Mouse (Mus musculus) 3T3-L1 (cell line): Measurements from ENCODE around the gene St6gal1.
"Not testable (repeated sequence)": the region's sequence is repeated elsewhere in the genome, so short reads cannot be mapped to it uniquely, and the experiment has no call there.

Experiments
- DNase-seq: peaks from one replicate; pipeline ENCODE4 v3.0.0-alpha.2; 2015; ENCODE audit warnings: low read depth, low spot score

St6gal1 gene

GRCm38 (mm10) chr16:23224671-23225068 lies at the start of gene St6gal1:
Gene St6gal1 (plus strand): TSS chr16:23224740.
- DNase-seq, result peak; percentile 86

DNA sequence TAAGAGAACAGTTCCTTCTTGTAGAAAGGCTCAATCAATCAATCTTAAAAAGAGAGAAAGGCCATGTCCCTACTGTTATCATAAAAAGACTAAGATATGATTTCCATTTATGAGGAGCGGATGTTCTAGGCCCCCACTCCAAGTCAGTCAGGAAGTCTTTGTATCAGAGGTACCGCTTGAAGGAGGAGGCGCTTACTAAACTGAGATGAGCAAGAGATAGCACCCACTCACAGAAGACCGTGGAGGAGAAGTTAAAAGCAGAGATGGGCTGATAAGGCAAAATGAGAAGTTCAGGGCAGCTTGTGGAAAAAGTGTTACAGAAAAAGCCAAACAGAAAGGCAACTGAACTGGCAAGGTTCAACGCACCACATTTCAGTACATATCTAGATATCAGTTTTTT lies 49.7 kb upstream of the St6gal1 start:
- DNase-seq, result no peak

DNA sequence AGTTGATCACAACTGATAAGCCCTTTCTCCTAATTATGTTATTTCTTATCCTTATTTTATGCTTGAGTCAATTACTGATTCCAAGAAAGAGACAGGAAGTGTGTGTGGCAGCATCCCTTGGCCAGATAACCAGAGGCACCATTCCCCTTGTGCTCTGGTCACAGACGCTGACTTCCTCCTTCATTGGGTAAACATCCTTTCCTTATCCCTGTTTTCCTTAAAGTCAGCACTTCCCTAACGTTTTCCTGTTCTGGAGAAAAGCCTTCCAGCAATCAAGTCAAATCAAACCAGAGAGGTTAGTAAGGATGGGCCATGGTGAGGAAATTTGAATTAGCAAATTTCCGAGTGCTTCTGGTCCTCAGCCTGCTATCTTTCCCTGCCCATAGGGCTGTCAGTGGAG lies 48.6 kb upstream of the St6gal1 start:
- DNase-seq, result no peak

- no peak for DNase-seq
Observed at GRCm38 (mm10) chr16:23177856-23178255, 46.7 kb upstream of the St6gal1 start.

GRCm38 (mm10) chr16:23178796-23179195 lies 45.7 kb upstream of the St6gal1 start:
- DNase-seq, result no peak

DNA sequence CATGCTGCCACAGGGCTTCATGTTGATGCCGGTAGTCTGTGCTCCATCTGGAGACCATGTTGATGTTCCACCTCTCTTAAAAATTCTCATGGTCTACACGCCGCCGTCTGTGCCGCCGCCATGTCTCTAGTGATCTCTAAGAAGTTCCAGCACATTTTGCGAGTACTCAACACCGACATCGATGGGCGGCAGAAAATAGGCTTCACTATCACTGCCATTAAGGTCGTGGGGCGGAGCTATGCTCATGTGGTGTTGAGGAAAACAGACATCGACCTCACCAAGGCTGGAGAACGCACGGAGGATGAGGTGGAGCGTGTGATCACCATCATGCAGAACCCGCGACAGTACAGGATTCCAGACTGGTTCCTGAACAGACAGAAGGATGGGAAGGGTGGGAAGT lies 45.1 kb upstream of the St6gal1 start:
- DNase-seq, result not testable (repeated sequence)

- DNase-seq, result no peak
Observed at GRCm38 (mm10) chr16:23181054-23181453, 43.5 kb upstream of the St6gal1 start.

DNA sequence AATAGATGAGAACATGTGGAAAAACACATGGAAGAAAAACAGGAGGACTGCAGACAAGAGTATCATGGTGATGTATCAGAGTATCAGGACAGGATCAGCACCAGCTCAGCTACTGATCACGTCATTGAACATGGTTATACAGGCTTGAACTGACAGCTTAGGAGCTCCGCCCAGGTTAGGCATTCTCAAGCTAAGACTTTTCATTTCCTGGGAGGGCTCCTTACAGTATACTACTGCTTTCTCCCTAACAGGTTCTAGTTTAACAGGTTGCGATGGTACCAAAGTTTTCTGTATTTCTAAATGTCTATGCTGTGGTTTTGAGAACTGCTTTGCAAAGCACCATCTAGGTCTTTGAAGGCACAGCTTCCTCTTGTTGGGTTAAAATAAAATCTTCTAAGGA lies 43.1 kb upstream of the St6gal1 start:
- DNase-seq, result no peak

DNA sequence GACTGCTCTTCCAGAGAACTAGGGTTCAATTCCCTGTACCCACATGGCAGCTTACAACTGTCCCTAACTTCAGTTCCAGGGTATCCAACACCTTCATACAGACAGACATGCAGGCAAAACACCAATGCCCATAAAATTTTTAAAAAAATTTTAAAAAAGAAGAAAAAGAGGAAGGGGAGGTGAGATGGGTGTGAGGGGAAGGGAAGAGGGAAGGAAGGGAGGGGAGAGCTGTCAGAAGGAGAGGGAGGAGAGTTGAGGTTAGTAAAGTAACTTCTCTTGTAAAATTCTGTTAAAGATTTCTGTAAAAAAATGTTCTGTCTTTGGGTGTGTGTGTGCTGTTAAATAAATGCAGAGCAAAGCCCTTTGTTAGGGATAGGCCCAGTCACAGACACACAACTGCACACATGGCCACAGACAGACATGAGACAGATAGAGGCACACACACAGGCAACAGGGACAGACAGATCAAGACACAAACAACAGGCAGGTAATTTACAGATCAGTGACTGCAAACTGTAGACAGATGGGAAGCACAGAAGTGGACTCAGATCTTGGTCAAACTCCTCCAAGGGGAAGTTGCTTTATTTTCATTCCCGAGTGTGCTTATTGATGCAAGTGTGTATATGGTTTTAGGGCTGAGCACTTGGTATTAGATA lies 42.5 kb upstream of the St6gal1 start:
- DNase-seq, result no peak

DNA sequence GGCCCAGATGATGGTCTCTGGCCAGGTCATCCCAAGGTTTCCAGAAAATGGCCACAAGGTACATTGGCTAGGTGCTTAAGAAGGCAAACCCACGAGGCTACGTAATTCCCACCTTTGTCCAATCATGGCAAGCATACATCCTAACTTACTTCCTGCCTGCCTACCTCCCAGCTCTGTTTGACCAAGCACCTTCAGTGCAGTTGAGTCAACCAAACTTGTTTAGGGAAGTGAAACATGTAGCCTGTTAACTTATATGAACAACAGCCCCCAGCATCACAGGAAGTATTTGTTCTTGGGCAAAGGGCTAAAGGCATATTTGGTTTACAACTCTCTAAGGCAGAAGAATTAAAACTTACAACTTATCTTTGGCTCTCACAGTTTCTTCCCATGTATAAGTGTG lies 38.7 kb upstream of the St6gal1 start:
- DNase-seq, result no peak

- DNase-seq, result no peak
Observed at GRCm38 (mm10) chr16:23186418-23186817, 38.1 kb upstream of the St6gal1 start.

DNA sequence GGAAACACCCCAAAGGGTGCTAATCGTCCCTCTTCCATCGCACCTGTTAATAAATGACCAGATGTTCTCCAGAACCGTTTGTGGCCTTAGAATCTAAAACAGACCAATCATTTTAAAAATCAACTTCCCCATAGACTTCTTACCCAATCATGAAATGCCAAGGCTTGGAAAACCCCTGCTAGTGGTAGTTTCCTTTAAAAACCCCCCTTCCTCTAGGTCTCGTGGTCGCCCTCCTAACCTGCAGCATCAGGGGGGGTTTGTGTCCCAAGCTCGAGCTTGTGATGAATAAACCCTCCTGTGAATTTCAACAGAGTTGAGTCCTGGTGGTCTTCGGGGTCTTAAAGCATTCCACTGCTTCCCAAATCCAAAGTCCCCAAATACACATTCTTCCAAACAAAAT lies 36.6 kb upstream of the St6gal1 start:
- no peak for DNase-seq

DNA sequence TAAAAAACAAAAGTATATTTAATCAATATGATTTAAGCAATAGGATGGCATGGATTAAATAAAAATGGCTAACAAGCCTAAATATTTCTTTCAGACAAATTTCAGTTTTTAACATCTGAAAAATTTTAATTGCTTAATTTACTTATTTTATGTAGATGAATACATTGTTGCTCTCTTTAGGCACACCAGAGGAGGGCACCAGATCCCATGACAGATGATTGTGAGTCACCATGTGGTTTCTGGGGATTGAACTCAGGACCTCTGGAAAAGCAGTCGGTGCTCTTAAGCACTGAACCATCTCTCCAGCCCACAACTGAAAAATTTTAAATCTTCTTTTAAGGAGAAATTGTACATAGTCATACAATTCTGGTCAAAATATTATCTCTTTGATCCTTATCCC lies 34.9 kb upstream of the St6gal1 start:
- DNase-seq, result peak; percentile 61

- DNase-seq, result no peak
Observed at GRCm38 (mm10) chr16:23191560-23192242, 32.8 kb upstream of the St6gal1 start.

- no peak for DNase-seq
Observed at GRCm38 (mm10) chr16:23195618-23196017, 28.9 kb upstream of the St6gal1 start.

DNA sequence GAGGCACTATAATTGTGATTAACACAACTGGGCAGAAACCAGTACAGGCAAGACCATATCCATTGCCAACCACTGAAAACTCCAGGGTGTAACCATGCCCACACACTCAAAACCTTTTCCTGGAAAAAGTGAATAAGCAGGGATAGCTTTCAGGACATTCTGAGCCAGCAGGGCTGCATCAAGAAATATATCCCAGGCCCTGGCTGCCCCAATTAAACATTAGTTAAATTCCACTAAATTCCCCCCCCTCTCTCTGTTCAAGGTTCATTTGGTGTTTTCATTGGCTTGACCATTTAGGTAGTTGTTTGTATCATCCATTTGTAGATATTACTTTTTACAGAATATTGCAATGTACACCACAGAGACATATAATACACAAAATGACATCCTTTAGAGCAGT lies 28.2 kb upstream of the St6gal1 start:
- DNase-seq, result no peak

DNA sequence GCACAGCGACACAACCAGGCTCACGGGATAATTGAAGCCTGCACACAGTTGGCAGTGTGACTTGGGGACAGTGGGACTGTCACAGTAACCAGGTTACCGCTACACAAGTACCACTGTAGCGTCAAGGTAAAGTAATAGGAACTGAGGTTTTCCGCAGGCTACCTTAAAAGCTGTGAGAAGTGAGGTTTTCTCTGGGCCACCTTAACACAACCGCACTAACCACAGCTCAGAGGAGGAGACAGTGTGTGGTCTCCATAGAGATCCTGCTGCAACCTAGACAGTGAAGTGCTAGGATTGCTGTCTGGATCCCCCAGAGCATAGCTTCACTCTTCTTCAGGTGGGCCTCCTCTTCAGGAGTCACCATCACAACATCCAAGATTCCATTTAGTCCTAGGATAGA lies 27.7 kb upstream of the St6gal1 start:
- DNase-seq, result no peak

DNA sequence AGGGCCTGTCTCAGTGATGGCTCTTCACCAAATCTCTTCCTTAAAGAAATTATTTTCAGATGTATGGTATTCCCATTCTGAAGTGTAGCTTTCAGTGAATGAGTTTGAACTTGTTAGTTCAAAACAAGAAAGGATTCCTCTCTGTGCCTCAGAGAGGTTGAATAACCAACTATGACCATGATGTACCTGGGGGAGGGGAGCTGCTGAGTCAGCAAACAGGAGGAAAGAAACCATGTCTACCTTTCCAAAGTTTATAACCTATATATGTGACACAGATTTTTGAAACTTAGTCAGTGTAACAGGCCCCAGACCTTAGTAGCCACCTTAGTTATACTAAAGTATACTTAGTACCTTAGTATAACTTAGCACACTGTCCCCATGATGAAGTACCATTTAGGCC lies 23.0 kb upstream of the St6gal1 start:
- DNase-seq, result no peak

DNA sequence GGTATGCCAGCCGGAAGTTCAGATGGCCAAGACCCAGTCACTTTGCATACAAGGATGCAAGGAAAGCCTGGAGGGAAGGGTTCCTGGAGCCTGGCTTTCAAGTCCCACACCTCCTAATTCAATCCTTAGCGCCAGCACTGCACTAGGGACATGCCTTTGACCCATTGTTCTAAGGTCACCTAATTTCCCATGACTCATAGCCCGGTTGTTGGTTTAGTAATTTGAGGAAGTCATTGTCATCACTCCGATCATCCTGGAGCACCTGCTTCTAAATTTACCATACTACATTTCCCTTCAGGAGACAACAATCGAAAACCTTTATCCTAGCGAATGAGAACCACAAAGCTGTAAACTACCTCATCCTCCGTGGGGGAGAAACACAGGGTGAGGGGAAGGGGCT lies 10.2 kb upstream of the St6gal1 start:
- no peak for DNase-seq

- DNase-seq, result no peak
Observed at GRCm38 (mm10) chr16:23215241-23215900, 9.2 kb upstream of the St6gal1 start.

DNA sequence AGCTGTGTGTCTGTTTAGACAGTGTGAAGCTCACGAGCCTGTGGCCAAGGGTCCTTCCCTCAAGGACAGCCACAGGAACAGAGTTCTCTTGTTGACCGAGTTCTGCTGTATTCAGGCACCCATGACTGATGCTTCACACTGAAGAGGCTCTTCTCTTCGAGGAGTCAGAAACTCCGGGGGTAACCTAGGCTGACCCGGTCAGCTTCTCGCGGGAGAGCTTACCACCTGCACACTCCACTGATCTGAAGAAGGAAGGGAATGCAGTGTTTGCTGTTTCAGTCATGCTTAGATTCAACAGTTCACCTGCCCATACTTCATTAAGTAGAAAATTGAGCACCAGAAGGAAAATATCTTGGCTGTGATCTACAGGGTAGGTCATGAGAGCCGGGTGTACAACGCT lies 8.2 kb upstream of the St6gal1 start:
- DNase-seq, result no peak

DNA sequence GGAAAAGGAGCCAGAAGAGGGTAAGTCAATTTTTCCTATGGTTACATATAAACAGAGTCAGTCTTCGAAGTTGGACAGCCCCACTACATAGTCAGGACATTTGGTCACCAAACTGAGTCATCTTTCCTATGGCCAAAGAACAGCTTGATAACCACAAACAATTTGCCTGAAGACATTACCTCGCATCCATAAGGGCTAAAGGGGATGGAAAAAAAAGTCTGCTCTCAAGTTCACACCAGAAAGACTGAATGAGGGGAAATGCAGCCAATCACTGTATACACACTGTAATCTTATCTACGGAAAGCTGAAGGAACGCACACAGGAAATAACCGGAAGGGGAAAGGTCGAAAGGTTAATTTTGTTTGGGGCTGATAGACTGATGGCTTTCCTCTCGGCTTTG lies 6.2 kb upstream of the St6gal1 start:
- DNase-seq, result peak; percentile 95
